Mouse (Mus musculus): Measurements from ENCODE around the gene Actn4. TPM values are rescaled to one million over a fixed set of nuclear protein-coding genes. Genes with fewer than 3 reads are reported as not detected.

Gene Actn4
- total RNA-seq, 1 experiment from 2014 or later: 204 TPM

Other genes with a start within 250 kb of the Actn4 start
- gene Fbxo17, start 245.5 kb downstream of the Actn4 start, total RNA-seq (2021): 3.9 and 5.3 TPM in 2 replicates
- 78.8 and 86.5 TPM in 2 replicates for gene Mrps12, start 220.5 kb downstream of the Actn4 start, total RNA-seq (2021)
- 15.4 and 22.3 TPM in 2 replicates for gene Sars2, start 220.3 kb downstream of the Actn4 start, total RNA-seq (2021)
- gene Ccer2, start 206.2 kb downstream of the Actn4 start, total RNA-seq (2021): not detected in 2 replicates
- 71.4 and 75.2 TPM in 2 replicates for gene Sirt2, start 195.6 kb downstream of the Actn4 start, total RNA-seq (2021)
- 36.8 and 42.6 TPM in 2 replicates for gene Nfkbib, start 194.8 kb downstream of the Actn4 start, total RNA-seq (2021)
- 2.9 and 3.1 TPM in 2 replicates for gene Rinl, start 173.4 kb downstream of the Actn4 start, total RNA-seq (2021)
- 423 and 491 TPM in 2 replicates for gene Hnrnpl, start 153.8 kb downstream of the Actn4 start, total RNA-seq (2021)
- gene Ech1, start 137.1 kb downstream of the Actn4 start, total RNA-seq (2021): 445 and 492 TPM in 2 replicates
- 14.4 and 17.6 TPM in 2 replicates for gene Lgals4, start 128.5 kb downstream of the Actn4 start, total RNA-seq (2021)
- gene Lgals7, start 98.5 kb downstream of the Actn4 start, total RNA-seq (2021): not detected in 2 replicates
- 0.21 TPM in 1 of 2 replicates, not detected in the other for gene Capn12, start 80.9 kb downstream of the Actn4 start, total RNA-seq (2021)
- 222 and 254 TPM in 2 replicates for gene Eif3k, start 19.5 kb upstream of the Actn4 start, total RNA-seq (2021)
- gene Map4k1, start 19.7 kb upstream of the Actn4 start, total RNA-seq (2021): 1.1 and 1.4 TPM in 2 replicates
- gene Ryr1, start 162.8 kb upstream of the Actn4 start, total RNA-seq (2021): 0.14 and 0.18 TPM in 2 replicates
- gene Rasgrp4, start 172.5 kb upstream of the Actn4 start, total RNA-seq (2021): 0.90 and 1.7 TPM in 2 replicates
- gene Fam98c, start 193.9 kb upstream of the Actn4 start, total RNA-seq (2021): 14.4 and 15.7 TPM in 2 replicates
- gene Ggn, start 207.9 kb upstream of the Actn4 start, total RNA-seq (2021): 1.3 and 1.4 TPM in 2 replicates
- gene Spred3, start 208.1 kb upstream of the Actn4 start, total RNA-seq (2021): 7.4 and 11.0 TPM in 2 replicates
- 176 and 192 TPM in 2 replicates for gene Psmd8, start 218.4 kb upstream of the Actn4 start, total RNA-seq (2021)

Data from adrenal gland, postnatal 25 days (tissue).